Mouse (Mus musculus): ENCODE measurements around the gene Exoc6.

The Exoc6 gene

DNA sequence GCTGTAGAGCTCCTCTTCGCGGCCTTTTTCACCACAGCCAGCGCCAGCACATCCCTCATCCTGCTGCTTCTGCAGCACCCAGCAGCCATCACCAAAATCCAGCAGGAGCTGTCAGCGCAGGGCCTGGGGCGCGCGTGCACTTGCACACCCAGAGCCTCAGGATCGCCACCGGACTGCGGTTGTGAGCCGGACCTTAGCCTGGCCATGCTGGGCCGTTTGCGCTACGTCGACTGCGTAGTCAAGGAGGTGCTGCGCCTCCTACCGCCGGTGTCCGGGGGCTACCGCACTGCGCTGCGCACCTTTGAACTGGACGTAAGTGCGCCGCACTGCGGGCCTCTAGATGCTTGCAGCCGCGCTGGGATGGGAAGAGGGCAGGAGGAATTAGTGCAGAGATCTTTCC, 140.5 kb downstream of the Exoc6 start:
- DNase-seq (ENCODE audit: low spot score), result peak; percentile 42

DNA sequence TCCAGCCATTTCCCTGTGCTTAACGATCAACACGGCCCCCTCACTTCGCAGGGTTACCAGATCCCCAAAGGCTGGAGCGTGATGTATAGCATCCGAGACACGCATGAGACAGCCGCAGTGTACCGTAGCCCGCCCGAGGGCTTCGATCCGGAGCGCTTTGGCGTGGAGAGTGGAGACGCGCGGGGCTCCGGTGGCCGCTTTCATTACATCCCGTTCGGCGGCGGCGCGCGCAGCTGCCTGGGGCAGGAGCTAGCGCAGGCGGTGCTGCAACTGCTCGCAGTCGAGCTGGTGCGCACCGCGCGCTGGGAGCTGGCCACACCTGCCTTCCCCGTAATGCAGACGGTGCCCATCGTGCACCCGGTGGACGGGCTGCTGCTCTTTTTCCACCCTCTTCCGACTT, 142.7 kb downstream of the Exoc6 start:
- DNase-seq (ENCODE audit: low spot score), result no peak

- DNase-seq (ENCODE audit: low spot score), result no peak
Measured at GRCm38 (mm10) chr19:37695146-37695545, 144.9 kb downstream of the Exoc6 start.

DNA sequence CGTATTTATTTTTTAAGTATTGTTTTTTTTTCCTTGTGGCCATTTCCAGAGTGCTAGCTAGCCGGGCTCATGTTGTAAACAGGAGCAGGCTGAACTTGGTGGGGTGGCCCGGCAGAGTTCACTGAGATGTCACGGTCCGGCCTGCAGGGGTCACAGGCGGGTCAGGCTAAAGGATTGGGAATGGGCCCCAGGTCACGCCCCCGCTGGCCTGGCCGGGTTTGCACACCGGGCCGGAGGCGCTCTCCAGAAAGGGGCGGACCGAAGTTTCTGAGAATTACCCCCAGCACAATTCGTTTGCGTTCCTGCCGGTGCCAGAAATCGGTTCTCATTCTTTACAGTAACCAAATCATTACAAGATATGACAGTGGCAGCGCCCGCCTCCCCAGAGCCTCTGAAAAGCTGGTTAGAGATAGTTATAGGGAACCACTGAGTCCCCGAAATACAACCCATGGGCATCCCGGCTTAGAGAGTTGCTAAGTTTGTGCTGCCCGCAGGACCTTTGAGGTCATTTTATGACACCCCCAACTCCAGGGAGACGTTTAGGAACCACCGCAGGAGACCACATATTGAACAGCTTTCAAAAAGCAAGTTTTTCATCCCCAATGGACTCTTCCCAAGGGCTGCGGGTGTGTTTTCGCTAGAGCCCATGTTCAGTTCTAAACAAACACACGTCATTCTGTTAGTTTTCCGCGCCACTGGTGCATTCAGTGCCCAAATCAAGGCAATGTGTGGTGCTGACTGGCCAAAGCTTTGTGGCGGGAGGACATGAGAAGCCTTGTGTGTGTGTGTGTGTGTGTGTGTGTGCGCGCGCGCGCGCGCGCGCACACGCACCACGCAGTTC, 145.8 kb downstream of the Exoc6 start:
- no peak for DNase-seq (ENCODE audit: low spot score)

DNA sequence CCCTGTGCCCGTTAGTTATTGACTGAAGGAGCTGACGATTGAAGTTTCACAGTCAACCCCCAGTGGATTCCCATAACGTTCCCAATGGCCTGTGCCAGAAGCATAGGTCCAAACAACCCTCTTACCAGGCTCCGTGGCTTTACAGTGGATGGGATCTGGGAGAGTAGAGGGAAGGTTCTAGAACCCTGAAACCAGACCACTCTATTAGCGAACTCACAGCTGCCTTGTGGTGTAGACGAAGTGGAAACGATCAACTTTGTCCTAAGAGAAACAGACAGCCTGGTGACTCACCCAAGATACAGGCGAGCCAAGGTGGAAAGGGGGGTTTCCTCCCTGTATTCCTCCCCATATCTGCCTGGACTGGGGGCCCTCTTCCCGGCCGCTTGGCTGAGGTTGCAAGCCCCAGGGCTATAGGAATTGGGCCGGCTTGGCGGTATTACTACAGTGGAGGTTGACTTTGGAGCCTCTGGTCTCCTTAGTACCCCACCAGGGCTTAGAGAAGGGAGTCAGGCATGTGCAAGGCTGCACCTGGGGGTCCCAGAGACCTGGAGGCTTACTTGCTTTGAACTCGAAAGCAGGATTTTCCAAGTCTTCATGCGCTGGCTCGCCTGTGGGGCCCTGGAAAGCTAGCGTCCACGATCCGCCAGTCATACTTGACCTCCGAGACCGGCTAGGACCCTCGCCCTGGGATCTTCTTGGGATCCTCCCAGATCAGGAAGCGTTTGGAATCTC, 146.6 kb downstream of the Exoc6 start:
- DNase-seq (ENCODE audit: low spot score), result no peak

GRCm38 (mm10) chr19:37697335-37697636, 147.1 kb downstream of the Exoc6 start:
- no peak for DNase-seq (ENCODE audit: low spot score)

DNA sequence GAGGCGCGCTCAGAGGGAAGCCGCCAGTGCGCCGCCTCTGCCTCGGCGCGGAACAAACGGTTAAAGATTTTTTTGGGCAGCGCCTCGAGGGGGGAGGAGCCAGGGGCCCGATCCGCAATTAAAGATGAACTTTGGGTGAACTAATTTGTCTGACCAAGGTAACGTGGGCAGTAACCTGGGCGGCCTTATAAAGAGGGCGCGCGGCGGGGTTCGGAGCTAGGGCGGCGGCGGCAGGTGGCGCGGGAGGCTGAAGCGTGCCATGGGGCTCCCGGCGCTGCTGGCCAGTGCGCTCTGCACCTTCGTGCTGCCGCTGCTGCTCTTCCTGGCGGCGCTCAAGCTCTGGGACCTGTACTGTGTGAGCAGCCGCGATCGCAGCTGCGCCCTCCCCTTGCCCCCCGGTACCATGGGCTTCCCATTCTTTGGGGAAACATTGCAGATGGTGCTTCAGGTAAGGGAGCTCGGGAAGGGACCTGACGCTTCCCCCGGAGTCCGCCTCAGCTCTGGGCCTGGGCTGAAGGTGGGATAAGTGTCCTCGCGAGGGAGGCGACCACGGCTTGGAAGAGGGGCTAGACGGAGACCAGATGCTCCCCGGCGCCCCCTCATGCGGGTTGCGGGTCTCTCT, 147.5 kb downstream of the Exoc6 start, which contains the start of gene Cyp26a1:
Gene Cyp26a1, plus strand, starts transcription at position 148 of the 622 bp plus-strand sequence.
- no peak for DNase-seq (ENCODE audit: low spot score)

GRCm38 (mm10) chr19:37698273-37699160, 148.3 kb downstream of the Exoc6 start:
- no peak for DNase-seq (ENCODE audit: low spot score)

DNA sequence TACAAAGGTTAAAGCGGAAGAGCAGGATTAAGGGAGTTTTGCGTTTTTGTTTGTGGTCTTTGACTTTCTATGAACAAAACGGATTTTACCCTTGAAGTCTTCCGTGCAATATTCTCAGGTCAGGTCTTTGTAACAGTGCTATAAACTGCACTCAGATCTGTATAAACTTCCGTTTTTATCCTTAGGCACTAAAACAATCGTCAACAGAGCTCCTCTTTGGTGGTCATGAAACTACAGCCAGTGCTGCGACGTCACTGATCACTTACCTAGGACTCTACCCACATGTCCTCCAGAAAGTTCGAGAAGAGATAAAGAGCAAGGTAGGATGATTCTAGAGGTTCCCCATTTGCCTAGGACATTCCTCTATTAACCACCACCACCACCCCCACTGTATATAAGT, 149.5 kb downstream of the Exoc6 start:
- DNase-seq (ENCODE audit: low spot score), result no peak

DNA sequence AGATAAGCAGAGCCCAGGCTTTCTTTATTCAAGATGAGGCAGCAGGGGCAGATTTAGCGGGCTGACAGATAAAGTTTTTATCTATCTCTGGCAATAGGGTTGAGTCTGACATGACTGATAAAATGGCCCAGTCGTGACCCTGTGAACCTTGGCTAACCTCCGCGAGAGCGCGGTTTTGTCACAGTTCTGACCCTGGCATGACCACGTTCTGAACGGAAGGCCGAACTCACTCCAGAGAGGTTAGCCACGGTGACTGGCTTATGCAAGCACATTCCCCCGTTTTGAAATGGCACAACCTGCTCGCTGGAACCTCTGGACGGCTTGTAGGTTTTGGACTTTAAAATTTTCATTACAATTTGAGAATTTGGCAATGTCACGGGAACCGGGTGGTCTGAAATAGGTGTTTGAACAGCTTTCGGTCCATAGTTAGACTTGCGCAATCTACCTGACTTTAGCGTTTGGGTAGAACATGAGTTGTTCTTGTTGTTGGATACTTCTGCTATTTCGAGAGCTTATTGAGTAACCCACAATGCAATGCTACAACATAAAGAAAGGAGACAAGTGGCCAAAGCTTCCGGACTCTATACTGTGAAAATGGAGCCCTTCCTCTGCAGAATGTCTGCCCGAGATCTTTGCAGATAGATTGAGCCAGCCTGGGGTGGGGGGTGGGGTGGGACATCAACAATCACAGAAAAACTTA, 152.3 kb downstream of the Exoc6 start:
- DNase-seq (ENCODE audit: low spot score), result no peak

GRCm38 (mm10) chr19:37703902-37704509, 153.8 kb downstream of the Exoc6 start:
- peak; percentile 64 for DNase-seq (ENCODE audit: low spot score)

GRCm38 (mm10) chr19:37705722-37706121, 155.5 kb downstream of the Exoc6 start:
- DNase-seq (ENCODE audit: low spot score), result no peak

DNA sequence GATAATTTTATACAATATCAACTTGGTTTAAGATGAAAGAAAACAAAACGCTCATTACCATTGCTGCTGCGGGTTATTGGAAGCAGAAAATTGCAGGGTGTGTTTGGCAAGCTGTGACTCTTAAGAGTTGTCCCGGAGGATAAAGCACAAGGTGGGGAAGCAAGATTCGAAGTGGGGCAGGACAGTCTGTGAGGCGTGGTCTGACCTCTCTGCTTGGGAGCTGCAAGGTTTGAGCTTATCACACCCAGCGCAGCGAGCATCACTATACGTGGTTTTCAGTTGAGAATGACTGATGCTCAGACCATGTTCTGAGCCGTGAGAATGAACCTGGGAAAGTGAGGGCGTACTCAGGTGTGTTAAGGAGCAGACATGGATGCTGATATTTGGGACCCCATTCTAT, 164.5 kb downstream of the Exoc6 start:
- no peak for DNase-seq (ENCODE audit: low spot score)

GRCm38 (mm10) chr19:37715980-37716379, 165.8 kb downstream of the Exoc6 start:
- no peak for DNase-seq (ENCODE audit: low spot score)

GRCm38 (mm10) chr19:37716524-37717175, 166.4 kb downstream of the Exoc6 start:
- DNase-seq (ENCODE audit: low spot score), result no peak

GRCm38 (mm10) chr19:37719166-37719565, 168.9 kb downstream of the Exoc6 start:
- DNase-seq (ENCODE audit: low spot score), result no peak

GRCm38 (mm10) chr19:37724591-37724990, 174.4 kb downstream of the Exoc6 start:
- no peak for DNase-seq (ENCODE audit: low spot score)

- DNase-seq (ENCODE audit: low spot score), result no peak
Measured at GRCm38 (mm10) chr19:37726585-37726984, 176.4 kb downstream of the Exoc6 start.

GRCm38 (mm10) chr19:37727366-37727765, 177.1 kb downstream of the Exoc6 start:
- DNase-seq (ENCODE audit: low spot score), result no peak

All from ovary, postnatal 36 days (tissue).